Mouse (Mus musculus) 3134 (cell line): ENCODE results near the gene Zdhhc4.

ENCODE experiments used
- DNase-seq: peaks from one replicate; pipeline ENCODE4 v3.0.0-alpha.2; 2011; ENCODE audit warnings: low spot score; ENCODE audit not compliant: insufficient read length; ENCODE audit errors: extremely low read depth

Zdhhc4 gene

GRCm38 (mm10) chr5:143334418-143335088, 5.5 kb upstream of the Zdhhc4 start:
- DNase-seq: no peak

GRCm38 (mm10) chr5:143333872-143334271, 4.8 kb upstream of the Zdhhc4 start:
- no peak for DNase-seq

- no peak for DNase-seq
Measured at GRCm38 (mm10) chr5:143317288-143317610, 11.8 kb downstream of the Zdhhc4 start.

- DNase-seq: no peak
Measured at GRCm38 (mm10) chr5:143316605-143317287, 12.3 kb downstream of the Zdhhc4 start.

GRCm38 (mm10) chr5:143315514-143315888, 13.6 kb downstream of the Zdhhc4 start:
- no peak for DNase-seq

- DNase-seq: peak; percentile 90
Measured at GRCm38 (mm10) chr5:143314730-143315513, 14.1 kb downstream of the Zdhhc4 start, which contains the start of gene E130309D02Rik. TSS of gene E130309D02Rik (minus strand) at chr5:143315360.

GRCm38 (mm10) chr5:143314183-143314729, 14.8 kb downstream of the Zdhhc4 start:
- DNase-seq: no peak

GRCm38 (mm10) chr5:143311886-143312285, 17.2 kb downstream of the Zdhhc4 start:
- DNase-seq: peak; percentile 67

GRCm38 (mm10) chr5:143309916-143310315, 19.1 kb downstream of the Zdhhc4 start:
- DNase-seq: no peak

- no peak for DNase-seq
Measured at GRCm38 (mm10) chr5:143308825-143309224, 20.2 kb downstream of the Zdhhc4 start.

- no peak for DNase-seq
Measured at GRCm38 (mm10) chr5:143304251-143304650, 24.8 kb downstream of the Zdhhc4 start.

GRCm38 (mm10) chr5:143301296-143301695, 27.8 kb downstream of the Zdhhc4 start:
- DNase-seq: peak; percentile 33

GRCm38 (mm10) chr5:143299686-143300085, 29.4 kb downstream of the Zdhhc4 start:
- no peak for DNase-seq

GRCm38 (mm10) chr5:143298391-143298790, 30.7 kb downstream of the Zdhhc4 start:
- DNase-seq: no peak

- DNase-seq: no peak
Measured at GRCm38 (mm10) chr5:143297986-143298385, 31.1 kb downstream of the Zdhhc4 start.

GRCm38 (mm10) chr5:143295330-143295729, 33.7 kb downstream of the Zdhhc4 start:
- DNase-seq: no peak

- no peak for DNase-seq
Measured at GRCm38 (mm10) chr5:143294862-143295261, 34.2 kb downstream of the Zdhhc4 start.

GRCm38 (mm10) chr5:143293404-143293803, 35.7 kb downstream of the Zdhhc4 start, which contains the start of gene Zfp853:
TSS of gene Zfp853 (minus strand) at chr5:143293623.
- DNase-seq: no peak

GRCm38 (mm10) chr5:143292879-143293278, 36.2 kb downstream of the Zdhhc4 start:
- no peak for DNase-seq

- no peak for DNase-seq
Measured at GRCm38 (mm10) chr5:143289299-143289698, 39.8 kb downstream of the Zdhhc4 start.

- DNase-seq: no peak
Measured at GRCm38 (mm10) chr5:143288378-143288911, 40.6 kb downstream of the Zdhhc4 start.
